Mouse (Mus musculus): Measurements from ENCODE around the gene Rtn1.

The Rtn1 gene

DNA sequence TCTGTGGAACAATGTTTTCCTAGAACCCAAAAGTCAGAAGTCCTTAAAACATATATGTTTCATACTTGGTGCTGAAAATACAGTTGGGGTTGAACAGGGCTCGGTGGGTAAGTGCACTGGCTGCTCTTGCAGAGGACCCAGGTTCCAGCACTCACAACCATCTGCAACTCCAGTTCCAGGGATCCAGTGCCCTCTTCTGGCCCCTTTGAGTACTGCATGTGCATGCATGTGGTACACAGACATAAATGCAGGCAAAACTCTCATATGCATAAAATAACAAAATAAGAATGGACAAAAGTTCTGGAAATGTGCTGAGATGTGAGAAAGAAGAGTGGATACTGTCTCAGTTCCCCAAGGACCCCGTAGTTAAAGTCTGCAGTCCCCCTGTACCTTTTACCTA is 141.2 kb downstream of the Rtn1 start:
- no peak for DNase-seq

DNA sequence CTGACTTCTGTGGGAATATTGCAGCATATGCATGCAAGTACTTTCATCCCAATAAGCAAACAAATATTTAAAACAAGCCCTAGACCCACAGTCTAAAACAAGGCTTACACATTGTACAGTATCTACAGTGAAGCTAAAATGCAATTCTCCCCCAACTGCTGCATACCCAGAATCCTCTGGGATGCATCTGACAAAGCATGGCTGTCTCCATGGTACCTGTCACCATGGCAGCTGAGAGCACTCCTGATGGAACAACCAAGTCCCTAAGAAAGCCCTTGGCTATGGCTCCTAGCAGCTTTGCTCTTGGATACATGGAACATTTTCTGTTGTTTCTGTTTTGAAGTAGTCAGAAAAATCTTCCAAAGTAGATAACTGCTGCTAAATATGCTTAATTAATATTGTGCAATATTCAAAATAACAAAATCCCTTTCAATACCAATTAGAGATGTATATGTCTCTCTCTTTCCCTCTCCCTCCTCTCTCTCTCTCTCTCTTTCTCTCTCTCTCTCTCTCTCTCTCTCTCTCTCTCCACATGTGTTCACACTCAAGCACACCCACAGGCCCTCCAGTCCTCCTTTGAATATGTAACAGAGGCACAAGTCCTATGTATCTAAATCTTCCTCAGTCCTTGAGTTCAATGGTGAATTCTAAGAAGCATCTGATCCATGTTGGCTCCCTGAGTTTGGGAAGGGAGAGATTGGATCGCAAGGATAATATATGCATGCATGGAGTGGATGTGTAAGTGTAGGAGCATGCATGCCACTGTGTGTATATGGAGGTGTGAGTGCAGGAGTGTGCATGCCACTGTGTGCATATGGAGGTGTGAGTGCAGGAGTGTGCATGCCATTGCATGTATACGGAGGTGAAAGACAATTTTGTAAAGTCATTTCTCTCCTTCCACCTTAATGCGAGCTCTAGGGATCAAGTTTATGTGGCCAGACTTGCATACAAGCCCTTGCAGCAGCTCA is 143.3 kb downstream of the Rtn1 start:
- no peak for DNase-seq

DNA sequence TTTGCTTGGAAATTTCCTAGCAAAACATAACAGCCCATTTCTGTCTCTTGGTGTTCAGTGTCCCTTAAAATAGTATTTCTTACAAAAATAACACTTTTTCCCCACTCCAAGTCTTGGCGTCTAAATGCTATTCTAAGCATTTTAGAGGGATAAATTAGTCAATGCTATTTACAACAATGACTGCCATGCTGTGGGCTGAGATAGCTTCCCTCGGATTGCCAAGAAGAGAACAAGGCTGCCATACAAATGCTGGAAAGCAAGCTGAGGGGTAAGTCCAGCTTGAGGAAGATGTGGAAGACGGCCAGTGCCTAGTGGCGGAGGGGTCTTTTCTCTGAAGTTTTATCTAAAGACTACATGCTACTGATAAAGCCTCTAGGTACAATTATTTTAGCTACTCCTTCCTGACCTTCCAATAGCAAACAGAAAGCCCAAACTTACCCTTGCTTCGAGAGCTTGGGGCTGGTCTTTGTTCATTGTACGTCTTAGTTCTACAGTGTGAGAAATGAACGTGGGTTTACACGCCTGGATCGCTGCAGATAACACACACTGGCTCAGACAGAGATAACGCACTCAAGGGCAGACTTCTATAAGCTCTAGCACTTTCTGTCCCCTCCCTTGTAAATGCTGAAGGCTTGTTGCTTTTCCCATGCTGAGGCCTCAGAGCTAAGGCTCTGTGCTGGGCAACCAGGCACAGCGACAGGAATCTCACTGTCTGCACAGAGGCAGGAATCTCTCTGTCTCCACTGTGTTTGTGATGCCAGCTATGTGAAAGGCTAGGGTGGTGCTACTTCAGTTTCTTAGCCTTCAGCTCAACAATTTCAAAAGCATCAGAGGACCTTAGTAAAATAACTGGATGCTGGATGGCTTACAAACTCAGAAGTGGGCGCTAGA is 145.4 kb downstream of the Rtn1 start:
- DNase-seq = no peak

DNA sequence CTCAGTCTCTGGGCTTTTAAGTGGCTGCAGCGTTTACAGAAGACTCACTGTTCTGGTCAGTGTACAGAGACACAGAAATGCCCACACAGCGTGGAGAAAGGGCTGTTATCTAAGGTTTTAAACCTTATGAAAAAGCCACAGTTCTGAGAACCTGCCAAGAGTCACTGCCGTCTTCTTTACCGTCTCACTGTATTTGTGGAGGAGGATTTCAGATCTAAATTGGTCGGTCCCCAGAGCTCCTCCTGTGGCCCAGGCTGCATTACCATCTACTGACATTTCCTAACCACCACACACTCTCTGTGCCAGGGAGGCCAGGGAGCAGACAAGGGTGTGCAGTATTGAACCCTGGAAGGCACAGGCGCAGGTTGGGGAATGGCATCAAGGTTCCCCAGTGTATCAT is 151.9 kb downstream of the Rtn1 start:
- DNase-seq = no peak

DNA sequence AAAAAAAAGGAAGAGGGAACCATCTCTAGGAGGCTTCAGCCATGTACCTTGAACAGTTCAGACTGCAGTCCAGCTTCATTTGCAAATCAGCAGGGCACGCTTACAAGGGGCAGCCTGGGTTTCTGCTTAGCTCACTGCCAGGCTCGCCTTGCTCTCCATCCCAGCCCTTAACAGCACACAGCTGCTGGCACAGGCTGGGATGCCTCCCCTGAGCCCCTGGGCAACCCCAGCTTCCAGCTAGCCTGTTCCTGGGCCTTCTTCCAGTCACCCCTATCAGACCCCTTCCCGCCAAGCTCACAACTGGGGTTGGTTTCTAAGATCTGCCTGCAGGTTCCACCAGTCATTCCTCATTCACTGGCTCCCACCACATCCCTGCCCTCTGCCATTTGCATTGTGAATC is 155.8 kb downstream of the Rtn1 start:
- no peak for DNase-seq

DNA sequence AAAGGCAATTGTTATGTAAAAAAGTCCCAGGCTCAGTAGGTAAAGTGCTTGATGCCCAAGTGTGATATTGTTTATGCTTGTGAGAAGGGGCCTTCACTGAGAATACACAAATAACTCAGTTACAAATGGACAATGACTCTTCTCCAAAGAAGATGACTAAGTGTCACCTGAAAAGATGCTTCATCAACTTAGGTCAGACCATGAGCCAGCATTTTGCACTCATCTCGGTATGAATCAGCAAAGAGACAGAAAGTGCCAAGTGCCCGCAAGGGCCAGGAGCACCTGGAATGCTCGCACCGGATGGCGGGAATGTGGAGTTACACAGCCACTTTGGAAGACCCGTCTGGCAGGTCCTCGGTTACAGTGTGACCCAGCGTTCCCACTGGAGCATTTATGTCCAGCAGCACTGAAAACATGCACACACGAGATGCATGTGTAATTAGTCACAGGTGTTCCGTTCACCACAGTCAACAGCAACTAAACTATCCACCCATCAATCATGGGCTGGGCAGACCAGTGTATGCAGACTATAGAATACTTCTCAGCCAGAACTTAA is 156.9 kb downstream of the Rtn1 start:
- DNase-seq = no peak

DNA sequence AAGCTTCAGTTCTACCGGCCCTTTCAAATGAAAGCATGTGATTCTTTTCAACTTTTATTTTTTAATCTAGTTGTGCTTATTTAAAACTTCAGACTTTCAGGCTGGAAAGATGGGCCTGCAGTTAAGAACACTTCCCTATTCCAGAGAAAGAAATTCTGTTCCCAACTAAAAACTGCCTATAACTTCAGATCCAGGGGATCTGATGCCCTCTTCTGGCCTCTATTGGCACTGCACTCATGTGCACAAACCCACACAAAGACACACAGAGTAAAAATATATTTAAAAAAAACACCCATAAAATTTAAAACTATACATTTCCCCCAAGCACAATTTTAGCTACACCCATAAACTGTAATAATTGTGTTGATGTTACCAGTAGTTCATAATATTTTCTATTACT is 163.9 kb downstream of the Rtn1 start:
- DNase-seq = no peak

DNA sequence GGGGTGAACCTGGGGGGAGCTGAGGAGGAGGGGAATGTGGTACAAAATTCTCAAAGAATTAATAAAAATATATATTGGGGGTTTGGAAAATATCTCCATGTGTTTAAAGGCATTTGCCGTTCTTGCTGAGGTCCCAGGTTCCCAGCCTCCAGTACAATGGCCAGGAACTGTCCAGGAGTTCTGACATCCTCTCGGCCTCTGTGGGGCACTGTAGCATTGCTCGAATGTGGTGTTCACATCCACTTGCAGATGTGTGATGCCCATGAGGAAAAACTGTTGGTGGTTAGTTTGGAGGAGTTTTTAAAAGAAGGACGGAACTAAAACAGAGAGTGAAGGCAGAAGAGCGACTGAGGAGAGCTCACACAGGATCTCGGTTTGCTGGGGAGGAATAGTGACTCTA is 166.0 kb downstream of the Rtn1 start:
- no peak for DNase-seq

DNA sequence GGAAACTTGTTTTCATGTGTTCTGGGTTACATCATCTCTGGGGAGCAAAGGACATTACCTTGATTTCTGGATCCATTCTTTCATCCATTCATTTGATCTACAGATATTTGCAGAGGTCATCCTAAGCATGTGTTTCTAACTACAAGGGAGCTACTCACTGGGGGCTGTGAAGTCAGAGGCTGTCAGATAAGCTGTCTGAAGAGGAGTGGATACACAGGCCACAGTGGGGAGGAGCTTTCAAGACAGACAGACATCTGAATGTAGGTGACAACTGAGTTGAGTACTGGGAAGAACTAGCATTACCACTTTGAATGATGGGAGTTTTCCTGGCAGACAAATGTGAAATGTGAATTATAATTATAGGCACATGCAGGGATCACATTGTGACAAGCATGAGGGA is 168.3 kb downstream of the Rtn1 start:
- DNase-seq = no peak

DNA sequence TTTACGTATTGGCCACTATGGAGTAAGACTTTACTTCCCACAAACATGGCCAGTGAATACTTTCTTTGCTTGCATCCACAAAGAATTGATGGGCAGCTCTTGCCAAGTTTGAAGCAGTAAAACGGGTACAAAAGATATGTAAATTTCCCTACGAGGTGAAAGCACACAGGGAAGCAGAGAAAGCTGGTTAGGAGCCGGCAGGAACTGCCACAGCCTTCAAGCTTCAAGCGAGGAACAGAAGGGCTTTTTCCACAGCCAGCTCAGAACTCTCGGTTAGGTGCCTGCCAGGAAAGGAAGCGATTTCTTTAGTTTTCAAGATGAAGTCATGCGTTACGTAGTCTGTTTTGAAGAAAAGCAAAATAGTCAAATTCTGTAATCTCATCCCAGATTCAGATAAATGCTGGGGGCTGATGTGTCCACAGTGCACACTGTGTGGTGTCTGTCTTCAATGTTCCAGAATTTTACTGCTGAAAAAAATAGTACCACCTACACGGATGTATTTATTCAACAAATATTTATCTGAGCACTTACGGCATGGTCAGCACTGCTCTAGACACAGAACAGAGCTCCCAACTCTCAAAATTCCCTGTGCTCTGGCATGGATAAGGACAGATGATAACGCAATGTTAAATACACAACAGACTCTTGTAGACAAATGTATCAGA is 169.5 kb downstream of the Rtn1 start:
- DNase-seq = no peak

DNA sequence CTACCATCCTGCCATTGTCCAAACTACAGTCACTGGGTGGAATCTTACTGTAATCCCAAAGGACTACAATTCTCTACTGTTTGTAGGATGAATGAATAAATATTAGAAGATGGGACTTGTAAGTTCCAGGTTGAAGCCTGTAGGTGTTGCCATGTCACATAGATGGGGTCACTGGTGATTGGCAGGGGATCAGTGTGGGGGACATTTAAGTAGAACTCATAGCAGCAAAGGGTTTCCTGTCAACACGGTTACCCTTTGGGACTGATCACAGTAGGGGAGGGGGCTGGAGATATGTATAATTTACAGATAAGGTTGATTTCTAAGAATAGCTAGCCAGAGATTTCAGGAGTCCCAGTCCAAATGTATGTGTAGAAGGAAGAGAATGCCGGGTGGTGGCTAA is 171.6 kb downstream of the Rtn1 start:
- no peak for DNase-seq

DNA sequence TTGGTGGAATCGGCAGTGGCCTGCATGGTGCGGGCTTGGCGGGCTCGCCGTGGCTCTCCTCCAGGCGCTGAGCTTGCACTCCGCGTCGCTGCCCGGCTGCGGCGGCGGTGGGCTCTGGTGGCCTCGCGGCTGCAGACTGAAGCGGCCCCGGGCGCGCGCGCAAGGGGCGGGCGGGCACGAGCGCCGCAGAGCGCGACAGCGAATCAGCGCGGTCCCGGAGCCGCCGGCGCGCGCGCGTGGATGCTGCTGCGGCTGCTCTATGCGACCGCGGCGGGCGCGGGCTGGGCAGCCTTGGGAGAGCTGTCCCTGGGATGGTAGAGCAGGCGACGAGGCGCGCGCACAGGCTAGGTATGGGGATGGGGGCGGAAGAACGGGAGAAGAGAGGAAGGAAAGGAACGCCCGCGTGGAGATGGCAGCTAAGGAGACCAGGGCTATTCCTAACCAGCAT is 172.3 kb downstream of the Rtn1 start:
- DNase-seq = no peak

DNA sequence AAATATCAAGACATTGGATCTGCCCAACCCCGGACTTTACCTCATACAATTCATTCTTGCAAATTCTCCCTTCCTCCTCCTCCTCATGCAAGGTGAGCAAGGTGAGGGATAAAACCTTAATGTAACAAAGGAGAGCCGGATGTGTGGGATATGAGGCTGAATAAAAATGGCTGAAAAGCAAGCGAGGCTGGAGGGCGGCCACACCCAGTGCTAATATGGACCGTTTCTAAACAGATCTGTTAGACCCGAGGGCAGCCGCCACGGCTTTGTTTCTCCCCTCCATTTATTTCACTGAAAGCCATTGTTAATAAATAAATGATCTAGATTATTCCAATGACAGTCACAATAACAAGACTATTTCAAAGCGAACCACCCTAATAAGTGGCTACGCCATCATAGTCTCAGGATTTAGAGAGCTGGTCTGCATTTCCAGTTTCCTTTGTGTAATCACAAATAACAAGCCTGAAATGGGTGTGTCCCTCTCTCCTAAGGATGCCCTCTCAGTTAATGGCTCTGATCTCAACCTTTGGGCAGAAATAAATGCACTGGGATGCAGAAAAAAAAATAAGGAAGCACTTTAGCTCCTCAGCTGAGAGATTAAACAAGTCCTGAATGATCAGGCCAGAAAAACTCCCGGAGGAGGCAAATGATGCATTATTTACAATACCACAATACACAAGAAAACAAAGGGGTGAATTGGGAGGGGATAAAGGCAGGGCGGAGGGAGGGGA is 173.1 kb downstream of the Rtn1 start:
- no peak for DNase-seq

DNA sequence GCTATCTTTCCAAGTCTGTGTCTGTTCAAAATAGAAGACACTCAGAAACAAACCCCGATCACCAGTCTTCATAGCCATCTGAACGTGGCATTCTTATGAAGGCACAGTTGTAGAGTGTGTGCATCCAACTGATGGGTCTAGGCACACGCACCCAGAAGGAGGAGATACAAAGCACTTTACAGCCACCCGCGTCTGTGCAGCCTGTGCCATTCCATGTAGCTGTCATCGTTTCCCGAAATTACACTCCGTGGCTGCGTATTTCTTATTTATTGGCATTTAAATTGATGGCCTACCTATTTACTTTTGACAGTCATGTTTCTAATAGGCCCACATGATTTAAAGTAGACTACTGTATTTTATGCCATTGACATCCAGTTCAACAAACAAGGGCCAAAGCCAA is 173.9 kb downstream of the Rtn1 start:
- no peak for DNase-seq

DNA sequence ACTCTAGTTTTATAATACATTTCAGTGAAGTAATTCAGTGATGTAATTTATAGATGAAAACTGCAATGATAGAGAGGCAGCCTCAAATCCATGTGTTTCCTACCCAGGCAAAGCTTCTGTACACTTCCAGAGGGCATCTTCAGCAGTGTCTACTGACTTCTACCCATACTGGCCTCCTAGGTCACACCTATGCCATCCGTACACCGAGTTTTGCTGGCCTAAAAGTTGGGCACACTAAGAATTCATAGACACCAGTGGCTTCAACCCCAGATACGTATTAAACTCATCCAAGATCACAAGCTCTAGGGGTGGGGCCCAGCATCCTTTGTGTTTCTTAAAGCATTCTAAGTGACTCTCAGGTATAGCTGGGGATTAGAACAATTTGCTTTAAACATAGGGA is 174.7 kb downstream of the Rtn1 start:
- no peak for DNase-seq

DNA sequence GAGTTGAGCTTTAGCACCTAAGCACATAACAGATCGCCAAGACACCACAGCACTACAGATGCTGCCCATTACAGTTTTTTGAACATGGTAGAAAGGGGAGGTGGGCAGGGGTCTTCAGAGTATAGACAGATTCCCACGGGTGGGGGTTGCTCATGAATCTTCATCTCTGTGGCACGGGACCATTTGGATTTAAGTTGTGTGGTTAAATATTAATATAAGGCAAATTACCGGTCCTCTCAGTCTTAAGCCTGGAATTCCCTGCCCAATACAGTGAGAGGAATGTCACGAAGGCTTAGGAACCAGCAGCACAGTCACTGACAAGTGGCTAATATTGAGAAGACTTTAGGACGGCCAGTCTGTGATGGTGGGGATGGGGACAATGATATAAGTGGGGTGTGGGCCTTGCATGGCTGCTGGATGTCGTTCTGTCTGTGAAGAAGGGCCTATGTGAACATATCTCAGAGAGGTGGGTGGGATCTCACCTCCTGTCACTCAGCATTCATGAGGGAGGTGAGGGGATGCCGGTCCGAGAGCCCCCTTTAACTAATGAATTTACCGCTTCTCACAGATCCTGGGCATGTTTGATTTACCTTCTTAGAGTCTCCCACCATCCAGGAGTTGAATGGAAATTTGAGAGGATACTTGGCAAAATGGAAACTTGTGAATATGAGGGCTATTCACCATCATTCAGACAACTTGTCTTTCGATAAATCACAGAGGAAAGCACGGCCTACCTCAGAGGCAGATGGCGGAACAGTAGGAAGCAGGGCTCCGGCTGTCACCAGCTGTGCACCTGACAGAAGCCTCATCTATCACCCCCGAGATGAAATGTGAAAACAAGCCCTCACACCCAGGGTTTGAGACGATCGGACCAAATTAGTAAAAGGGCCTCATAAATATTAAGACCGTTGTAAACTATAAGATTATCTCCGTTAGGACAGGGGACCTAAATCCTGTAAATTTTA is 175.7 kb downstream of the Rtn1 start:
- DNase-seq = no peak

DNA sequence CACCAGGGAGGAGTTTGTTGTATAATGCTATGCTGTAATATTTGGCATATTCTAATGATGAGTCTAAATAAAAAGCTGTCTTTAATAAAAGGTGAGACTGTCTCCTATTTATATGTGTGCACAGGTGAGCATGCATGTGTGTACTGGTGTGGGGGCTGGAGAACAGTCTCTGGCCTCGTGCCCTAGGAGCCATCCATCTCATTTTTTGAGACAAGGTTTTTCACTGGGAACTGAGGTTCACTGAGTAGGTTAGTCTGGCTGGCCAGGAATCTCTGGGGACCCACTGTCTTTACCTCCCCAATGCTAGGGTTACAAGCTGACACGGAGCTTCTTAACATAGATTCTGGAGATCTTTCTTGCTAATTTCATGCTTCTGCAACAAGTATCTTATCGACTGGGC is 176.7 kb downstream of the Rtn1 start:
- no peak for DNase-seq

DNA sequence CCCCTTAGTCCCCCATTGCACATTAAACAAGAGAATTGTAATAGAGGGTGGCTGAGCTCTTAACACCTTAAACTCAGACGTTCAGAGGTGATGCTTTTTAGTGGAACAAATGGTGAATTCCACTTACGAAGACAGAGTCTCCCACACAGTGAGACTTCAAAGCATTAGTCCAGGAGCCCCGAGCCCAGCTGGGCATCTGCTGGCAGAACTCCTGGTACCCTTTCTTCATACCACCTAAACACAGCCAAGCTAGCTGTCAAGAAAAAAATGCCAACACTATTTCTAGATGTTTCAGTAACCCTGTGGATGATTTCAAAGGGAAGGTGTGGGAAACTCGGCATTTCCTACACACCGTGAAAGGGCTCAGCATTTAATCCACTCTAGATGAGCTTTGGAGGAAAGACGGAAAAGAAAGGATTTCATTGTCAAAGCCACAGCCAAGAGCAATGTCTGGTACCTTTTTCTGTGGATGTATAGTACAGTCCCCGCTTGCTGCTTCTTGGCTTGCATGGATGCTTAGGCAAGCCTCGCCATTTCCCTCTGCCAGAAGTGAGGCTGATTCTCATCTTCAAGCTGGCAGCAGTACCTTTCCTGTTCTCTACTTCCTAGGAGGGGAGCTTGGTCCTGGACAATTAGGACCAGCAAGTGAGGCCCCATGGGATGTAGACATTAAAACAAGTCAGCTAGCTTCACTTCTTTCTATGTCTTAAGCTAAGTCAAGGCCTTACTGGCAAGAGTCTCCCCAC is 179.2 kb downstream of the Rtn1 start:
- no peak for DNase-seq

DNA sequence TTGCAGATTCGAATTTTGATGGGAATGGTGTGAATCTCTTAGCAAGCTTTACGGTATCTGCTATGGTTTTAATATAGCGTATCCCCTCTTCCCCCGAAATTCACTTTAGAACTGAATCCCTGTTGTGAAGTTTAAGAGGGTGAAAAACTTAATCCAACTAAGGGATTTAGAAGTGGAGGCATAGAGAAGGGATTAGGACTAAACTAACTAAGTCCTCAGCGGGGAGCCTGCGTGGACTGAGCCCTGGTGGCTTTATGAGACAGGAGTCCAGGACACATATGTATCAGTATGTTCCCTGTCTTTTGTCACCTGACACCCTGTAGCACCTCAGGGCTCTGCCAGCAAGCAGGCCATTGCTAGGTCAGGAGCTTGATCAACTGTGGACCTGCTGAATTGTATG is 181.1 kb downstream of the Rtn1 start:
- DNase-seq = no peak

DNA sequence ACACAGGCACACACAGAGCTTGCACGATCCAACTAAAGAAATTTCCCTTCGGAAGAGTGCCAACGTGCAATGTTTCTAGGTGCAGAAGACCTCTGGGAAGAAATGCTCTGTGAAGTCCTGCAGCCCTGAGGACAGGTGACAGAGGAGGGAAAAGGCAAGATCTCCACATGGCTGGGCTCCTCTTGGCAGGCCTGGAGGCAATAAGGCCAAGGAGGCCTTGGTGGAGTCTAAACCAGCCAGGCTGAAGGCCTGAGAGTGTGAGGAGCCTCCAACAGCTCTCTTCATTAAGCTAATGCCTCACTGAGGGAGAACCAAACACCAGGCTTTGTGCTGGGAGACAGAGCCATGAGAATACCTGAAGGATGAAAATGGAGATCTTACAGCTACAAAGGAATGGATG is 183.5 kb downstream of the Rtn1 start:
- no peak for DNase-seq

Data from thymus, adult 18-20 months (tissue).